Mouse (Mus musculus): ENCODE data around the gene Olfr690.

DNA sequence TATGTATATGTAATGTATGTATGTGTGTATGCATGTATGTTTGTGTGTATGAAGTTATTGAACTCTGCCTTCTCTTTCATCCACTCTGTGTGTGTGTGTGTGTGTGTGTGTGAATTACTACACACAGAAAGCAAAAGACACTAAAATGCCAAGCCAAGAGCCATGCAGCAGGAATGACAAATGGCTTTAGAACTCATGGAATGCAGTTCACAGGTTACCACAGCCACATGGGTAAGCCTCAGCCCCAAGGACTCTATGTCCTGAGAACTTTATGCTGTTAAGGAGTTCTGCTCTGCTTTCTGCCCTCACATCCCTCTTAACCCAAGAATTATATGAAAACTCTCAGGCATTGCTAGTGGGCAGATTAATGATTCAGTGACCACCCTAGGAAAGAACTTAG lies 43.9 kb downstream of the Olfr690 start:
- no peak for TF ChIP-seq CTCF (conservative IDR thresholded peaks at IDR 0.05; ENCODE audit: insufficient read depth, insufficient read length, low read depth, low read length)
- no peak for TF ChIP-seq POLR2A (IDR thresholded peaks at IDR 0.05; ENCODE audit: low read depth, low read length)
